Mouse (Mus musculus): ENCODE data around the gene Ccdc6.

- TF ChIP-seq GATA1 (IDR thresholded peaks at IDR 0.05; ENCODE audit: low read length) (no peak), TAL1 (IDR thresholded peaks at IDR 0.05; ENCODE audit: low read length) (no peak)
Observed at GRCm38 (mm10) chr10:70197601-70198000, 100.7 kb downstream of the Ccdc6 start.

Data from erythroblast, embryonic 14.5 days (primary cell).